Mouse (Mus musculus): ENCODE results near the gene Dlx1. TPM values are rescaled to one million over a fixed set of nuclear protein-coding genes. Genes with fewer than 3 reads are reported as not detected.
A peak's percentile ranks its signal among the peaks of the same experiment; 100 is the strongest.

Dlx1 gene
- polyA plus RNA-seq, 1 experiment, result 0.64 TPM

GRCm38 (mm10) chr2:71524763-71525162, 3.1 kb upstream of the Dlx1 start:
- Histone ChIP-seq H3K36me3 (ENCODE audit: control insufficient read depth, insufficient read depth) (no peaks in the 10 kb centered on the region), H3K4me3 (no peak overlapping the region), H3K4me2 (ENCODE audit: low read depth) (no peak overlapping the region), H3K27me3 (ENCODE audit: control insufficient read depth, insufficient read depth, insufficient read length) (no peaks in the 10 kb centered on the region), H3K79me2 (ENCODE audit: control insufficient read depth, insufficient read depth) (no peaks in the 10 kb centered on the region), H3ac (ENCODE audit: control insufficient read depth, insufficient read length) (no peak overlapping the region)
- TF ChIP-seq TCF3 (IDR thresholded peaks at IDR 0.05; ENCODE audit: insufficient read length, low read depth) (no peak), CEBPB (IDR thresholded peaks at IDR 0.05; ENCODE audit: insufficient read depth, poor library complexity, severe bottlenecking) (no peak), TCF12 (IDR thresholded peaks at IDR 0.05; ENCODE audit: insufficient read depth, poor library complexity, severe bottlenecking) (no peak), E2F4 (IDR thresholded peaks at IDR 0.05; ENCODE audit: insufficient read depth) (no peak), SRF (IDR thresholded peaks at IDR 0.05; ENCODE audit: control insufficient read depth, insufficient read length, low read depth) (no peak), MYOD1 (IDR thresholded peaks at IDR 0.05; ENCODE audit: control insufficient read depth in 1 of 3, insufficient read length in 2 of 3, low read depth in 2 of 3) (no peak)

DNA sequence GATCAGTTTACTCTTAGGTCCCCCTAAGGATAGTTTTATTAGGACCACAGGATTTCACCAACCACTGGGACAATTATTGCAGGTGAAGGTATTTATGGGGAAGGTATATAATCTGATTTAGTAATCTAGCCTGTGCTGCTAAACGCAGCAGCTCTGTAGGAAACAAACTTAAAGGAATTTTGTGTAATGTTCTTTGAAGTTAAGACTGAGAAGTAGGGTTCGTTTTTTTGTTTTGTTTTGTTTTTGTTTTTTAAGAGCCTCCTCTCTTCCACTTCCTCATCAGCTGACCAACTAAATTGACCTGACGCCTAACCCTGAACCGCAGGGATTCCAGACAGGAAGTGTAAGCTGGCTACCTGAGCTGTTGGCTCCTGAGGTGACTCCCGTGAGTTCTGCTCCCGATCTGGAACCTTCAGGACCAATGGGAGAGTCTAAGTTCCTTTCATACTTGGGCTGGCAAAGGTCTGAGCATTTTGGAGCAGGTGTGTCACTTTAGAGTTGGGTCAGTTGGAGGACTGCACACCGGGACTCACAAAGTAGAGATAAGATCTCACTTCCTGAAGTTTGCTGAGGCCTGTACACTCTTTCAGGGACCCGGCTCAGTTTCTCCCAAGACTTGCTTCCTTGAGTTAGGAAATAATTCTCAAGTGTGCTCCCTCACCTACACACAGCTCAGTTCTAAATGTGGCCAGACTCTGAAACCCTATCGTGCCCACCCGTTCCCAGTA, 1.2 kb upstream of the Dlx1 start:
- H3K79me2 ChIP-seq (ENCODE audit: control insufficient read depth, insufficient read depth), result no peaks in the 10 kb centered on the region
- no peak overlapping the region for H3K4me3 ChIP-seq
- no peaks in the 10 kb centered on the region for H3K27me3 ChIP-seq (ENCODE audit: control insufficient read depth, insufficient read depth, insufficient read length)
- H3K4me2 ChIP-seq (ENCODE audit: low read depth), result no peak overlapping the region
- no peak overlapping the region for H3ac ChIP-seq (ENCODE audit: control insufficient read depth, insufficient read length)
- no peaks in the 10 kb centered on the region for H3K36me3 ChIP-seq (ENCODE audit: control insufficient read depth, insufficient read depth)
- TF ChIP-seq SRF (IDR thresholded peaks at IDR 0.05; ENCODE audit: control insufficient read depth, insufficient read length, low read depth), result no peak
- no peak for TF ChIP-seq MYOD1 (IDR thresholded peaks at IDR 0.05; ENCODE audit: control insufficient read depth in 1 of 3, insufficient read length in 2 of 3, low read depth in 2 of 3)
- no peak for TF ChIP-seq TCF12 (IDR thresholded peaks at IDR 0.05; ENCODE audit: insufficient read depth, poor library complexity, severe bottlenecking)
- TF ChIP-seq E2F4 (IDR thresholded peaks at IDR 0.05; ENCODE audit: insufficient read depth), result no peak
- TF ChIP-seq TCF3 (IDR thresholded peaks at IDR 0.05; ENCODE audit: insufficient read length, low read depth), result no peak
- no peak for TF ChIP-seq POLR2AphosphoS2 (IDR thresholded peaks at IDR 0.05; ENCODE audit: insufficient read length, low read depth)
- TF ChIP-seq POLR2A (IDR thresholded peaks at IDR 0.05; ENCODE audit: insufficient read length, low read depth), result no peak

DNA sequence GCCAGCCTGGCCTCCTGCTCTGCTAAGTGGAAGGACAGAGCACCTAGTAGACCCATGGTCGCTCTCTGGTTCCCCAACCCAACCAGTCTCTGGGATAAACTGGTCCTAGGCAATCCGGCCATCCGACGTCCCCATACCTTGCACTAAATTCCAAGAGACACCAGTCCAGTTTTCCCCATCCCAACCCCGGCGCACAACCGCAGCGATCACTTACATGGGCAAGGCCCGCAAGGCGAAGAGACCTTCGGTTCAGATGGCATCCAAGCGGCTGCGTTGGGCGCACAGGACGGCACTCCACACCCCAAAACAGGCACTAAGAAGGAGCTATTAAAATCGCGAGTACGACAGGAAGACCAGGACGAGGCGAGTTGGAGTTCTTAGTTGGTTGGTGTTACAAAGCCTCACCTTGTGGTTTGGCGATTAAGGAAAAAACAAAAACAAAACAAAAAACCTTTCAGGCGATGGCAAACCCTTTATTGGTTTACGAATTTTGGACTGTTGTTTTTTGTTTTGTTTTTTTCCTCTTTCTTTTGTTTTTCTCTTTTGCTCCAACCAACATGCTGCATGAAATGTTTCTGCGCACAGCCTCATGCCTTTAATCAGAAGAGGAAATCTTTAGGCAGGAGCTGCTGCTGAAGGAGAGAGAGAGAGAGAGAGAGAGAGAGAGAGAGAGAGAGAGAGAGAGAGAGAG, 445 bp upstream of the Dlx1 start:
- TF ChIP-seq TCF3 (IDR thresholded peaks at IDR 0.05; ENCODE audit: insufficient read length, low read depth), result no peak
- TF ChIP-seq POLR2AphosphoS2 (IDR thresholded peaks at IDR 0.05; ENCODE audit: insufficient read length, low read depth), result no peak
- H3K36me3 ChIP-seq (ENCODE audit: control insufficient read depth, insufficient read depth), result no peaks in the 10 kb centered on the region
- H3ac ChIP-seq (ENCODE audit: control insufficient read depth, insufficient read length), result no peak overlapping the region
- H3K4me2 ChIP-seq (ENCODE audit: low read depth), result no peak overlapping the region
- H3K27me3 ChIP-seq (ENCODE audit: control insufficient read depth, insufficient read depth, insufficient read length), result no peaks in the 10 kb centered on the region
- H3K79me2 ChIP-seq (ENCODE audit: control insufficient read depth, insufficient read depth), result no peaks in the 10 kb centered on the region
- no peak overlapping the region for H3K4me3 ChIP-seq

- Histone ChIP-seq H3K4me2 (ENCODE audit: low read depth) (peak overlapping the region; percentile 100), H3K79me2 (ENCODE audit: control insufficient read depth, insufficient read depth) (no peaks in the 10 kb centered on the region), H3ac (ENCODE audit: control insufficient read depth, insufficient read length) (peak overlapping the region; percentile 22), H3K36me3 (ENCODE audit: control insufficient read depth, insufficient read depth) (no peaks in the 10 kb centered on the region), H3K27me3 (ENCODE audit: control insufficient read depth, insufficient read depth, insufficient read length) (no peaks in the 10 kb centered on the region), H3K4me3 (peak overlapping the region; percentile 62)
- TF ChIP-seq TCF3 (IDR thresholded peaks at IDR 0.05; ENCODE audit: insufficient read length, low read depth) (no peak), MYOG (IDR thresholded peaks at IDR 0.05; ENCODE audit: control insufficient read depth in 1 of 3, insufficient read depth in 1 of 3, insufficient read length in 2 of 3, low read depth in 2 of 3) (no peak), E2F4 (IDR thresholded peaks at IDR 0.05; ENCODE audit: insufficient read depth) (no peak)
Observed at GRCm38 (mm10) chr2:71528714-71529510, 999 bp downstream of the Dlx1 start.

- Histone ChIP-seq H3K4me3 (peak overlapping the region; percentile 62), H3K4me2 (ENCODE audit: low read depth) (peak overlapping the region; percentile 100), H3K79me2 (ENCODE audit: control insufficient read depth, insufficient read depth) (no peaks in the 10 kb centered on the region), H3ac (ENCODE audit: control insufficient read depth, insufficient read length) (peak overlapping the region; percentile 22), H3K27me3 (ENCODE audit: control insufficient read depth, insufficient read depth, insufficient read length) (no peaks in the 10 kb centered on the region), H3K36me3 (ENCODE audit: control insufficient read depth, insufficient read depth) (no peaks in the 10 kb centered on the region)
- peak; percentile 90 for TF ChIP-seq POLR2AphosphoS2 (IDR thresholded peaks at IDR 0.05; ENCODE audit: insufficient read length, low read depth)
- TF ChIP-seq SRF (IDR thresholded peaks at IDR 0.05; ENCODE audit: control insufficient read depth, insufficient read length, low read depth), result no peak
- TF ChIP-seq USF1 (IDR thresholded peaks at IDR 0.05; ENCODE audit: low read depth), result no peak
- no peak for TF ChIP-seq TCF3 (IDR thresholded peaks at IDR 0.05; ENCODE audit: insufficient read length, low read depth)
- no peak for TF ChIP-seq MYOG (IDR thresholded peaks at IDR 0.05; ENCODE audit: control insufficient read depth in 1 of 3, insufficient read depth in 1 of 3, insufficient read length in 2 of 3, low read depth in 2 of 3)
- peak; percentile 93 for TF ChIP-seq POLR2A (IDR thresholded peaks at IDR 0.05; ENCODE audit: insufficient read length, low read depth)
- TF ChIP-seq CEBPB (IDR thresholded peaks at IDR 0.05; ENCODE audit: insufficient read depth, poor library complexity, severe bottlenecking), result peak; percentile 75; the same call in 1 of the 2 replicates
Observed at GRCm38 (mm10) chr2:71529511-71530351, 1.8 kb downstream of the Dlx1 start.
